Mouse (Mus musculus): ENCODE measurements around the gene Arhgap22.

Arhgap22 gene

DNA sequence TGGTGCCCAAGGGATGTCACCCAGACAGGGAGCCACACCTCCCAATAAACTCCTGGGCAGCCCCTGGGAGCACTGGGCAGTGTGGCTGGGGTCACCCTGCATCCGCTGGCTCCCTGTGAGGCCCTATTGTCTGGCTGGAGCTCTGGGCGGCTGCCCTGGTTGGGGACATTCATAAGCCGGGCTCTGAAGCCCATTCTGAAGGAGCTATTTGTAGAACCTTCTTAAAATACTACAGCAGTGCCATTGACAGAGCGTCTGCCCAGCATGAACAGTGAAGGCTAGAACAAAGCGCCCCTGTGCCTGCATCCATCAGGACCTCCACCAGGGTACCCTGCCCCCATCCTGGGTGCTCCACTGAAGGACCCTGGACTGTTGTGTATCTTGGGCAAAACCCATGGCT, 114.5 kb downstream of the Arhgap22 start:
- no peak for DNase-seq (ENCODE audit: low read depth in 1 of 2, low spot score in 2 of 2)

DNA sequence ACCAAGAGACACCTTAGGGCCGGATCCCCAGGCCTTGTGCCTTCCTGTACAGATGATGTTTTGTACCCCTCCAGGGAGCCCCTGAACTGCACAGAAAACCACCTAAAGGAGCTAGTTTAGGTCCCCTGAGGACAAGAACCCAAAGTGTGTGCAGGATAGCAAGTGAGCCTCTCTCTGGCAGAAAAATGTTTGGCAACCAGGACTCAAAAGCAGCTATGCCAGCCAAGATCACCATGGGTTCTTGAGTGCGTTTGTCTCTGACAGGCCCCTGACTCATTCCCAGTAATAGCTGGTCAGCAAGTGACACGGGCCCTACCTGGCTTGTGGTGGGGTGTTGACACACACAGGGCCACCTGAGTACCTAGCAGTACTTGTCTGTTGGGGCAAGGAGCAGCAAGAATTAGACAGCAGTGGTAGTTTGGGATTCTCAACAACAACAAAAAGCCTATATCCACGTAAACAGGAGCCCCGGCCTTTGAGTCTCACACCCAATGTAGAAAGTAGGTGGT, 115.5 kb downstream of the Arhgap22 start:
- no peak for DNase-seq (ENCODE audit: low read depth in 1 of 2, low spot score in 2 of 2)

DNA sequence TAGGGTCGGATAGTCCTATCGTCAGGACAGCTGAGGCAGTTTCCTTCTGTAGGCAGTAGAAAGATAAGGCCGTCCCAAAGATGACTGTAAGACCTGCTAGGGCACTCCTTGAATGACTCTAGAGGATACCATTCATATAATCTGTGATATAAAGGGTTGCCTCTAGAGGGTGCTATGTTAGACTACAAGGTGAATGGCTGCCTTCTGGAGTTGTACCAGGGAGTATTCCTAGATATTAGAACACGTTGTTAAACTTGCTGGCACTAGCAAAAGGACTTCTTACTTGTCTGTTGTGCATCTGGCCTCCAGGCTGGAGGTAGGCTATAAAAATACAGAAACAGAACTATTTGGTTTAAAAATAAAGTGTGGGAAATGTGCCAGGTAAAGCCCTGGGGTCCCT, 117.2 kb downstream of the Arhgap22 start:
- DNase-seq (ENCODE audit: low read depth in 1 of 2, low spot score in 2 of 2), result no peak

DNA sequence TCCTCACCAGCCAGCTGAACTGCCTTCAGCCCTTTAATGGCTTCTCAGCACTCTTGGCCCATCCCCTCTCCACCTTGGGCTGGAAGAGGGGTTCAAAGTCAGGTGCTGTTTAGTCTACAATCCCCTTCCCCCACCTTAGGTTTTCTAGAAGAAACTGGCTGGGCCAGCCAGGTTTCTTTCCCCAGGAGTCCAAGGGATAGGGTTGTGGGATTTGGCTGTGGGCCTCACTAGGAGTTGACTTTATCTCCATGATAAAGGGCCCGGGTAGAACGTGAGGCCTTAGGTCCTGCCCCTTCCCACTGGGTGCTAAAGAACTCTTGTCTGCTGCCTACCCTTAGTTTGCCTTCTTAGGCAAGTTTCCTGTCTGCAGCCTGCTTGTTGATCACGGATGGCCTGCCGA, 117.8 kb downstream of the Arhgap22 start:
- DNase-seq (ENCODE audit: low read depth in 1 of 2, low spot score in 2 of 2), result no peak

DNA sequence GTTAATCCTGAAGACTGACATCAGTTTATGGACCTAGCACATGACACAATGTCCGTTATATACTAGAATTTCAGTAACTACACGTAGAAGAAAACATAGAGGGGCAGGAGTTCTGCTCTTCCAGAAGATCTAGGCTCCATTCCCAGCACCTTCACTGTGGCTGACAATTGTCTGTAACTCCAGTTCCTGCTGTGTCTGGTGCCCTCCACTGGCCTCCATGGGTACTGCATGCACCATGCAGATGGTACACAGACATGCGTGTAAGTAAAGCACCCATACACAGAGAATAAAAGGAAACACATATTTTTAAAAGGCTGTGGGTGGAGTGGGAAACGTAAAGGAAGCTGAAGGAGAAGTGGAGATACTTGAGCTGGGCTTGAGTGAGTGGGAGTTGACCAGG, 120.0 kb downstream of the Arhgap22 start:
- DNase-seq (ENCODE audit: low read depth in 1 of 2, low spot score in 2 of 2), result no peak

DNA sequence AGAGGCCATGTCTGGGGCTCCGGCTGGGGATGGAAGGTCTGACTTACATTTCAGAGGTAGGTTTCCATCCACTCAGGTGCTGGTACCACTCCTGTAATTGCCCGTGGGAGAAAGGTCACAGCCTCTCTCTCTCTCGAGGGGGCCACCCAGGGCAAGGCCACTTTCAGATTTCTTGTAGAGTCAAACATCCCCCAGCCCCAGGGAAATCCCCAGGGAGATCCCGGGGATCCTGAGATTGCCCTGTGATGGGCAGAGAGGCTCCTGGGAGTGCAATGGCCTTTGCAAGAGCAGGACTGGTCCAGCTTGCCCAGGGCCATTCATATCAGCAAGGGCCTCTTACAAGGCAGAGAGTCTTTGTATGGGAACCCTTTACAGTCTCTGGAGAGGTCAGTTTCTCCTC, 120.6 kb downstream of the Arhgap22 start:
- no peak for DNase-seq (ENCODE audit: low read depth in 1 of 2, low spot score in 2 of 2)

DNA sequence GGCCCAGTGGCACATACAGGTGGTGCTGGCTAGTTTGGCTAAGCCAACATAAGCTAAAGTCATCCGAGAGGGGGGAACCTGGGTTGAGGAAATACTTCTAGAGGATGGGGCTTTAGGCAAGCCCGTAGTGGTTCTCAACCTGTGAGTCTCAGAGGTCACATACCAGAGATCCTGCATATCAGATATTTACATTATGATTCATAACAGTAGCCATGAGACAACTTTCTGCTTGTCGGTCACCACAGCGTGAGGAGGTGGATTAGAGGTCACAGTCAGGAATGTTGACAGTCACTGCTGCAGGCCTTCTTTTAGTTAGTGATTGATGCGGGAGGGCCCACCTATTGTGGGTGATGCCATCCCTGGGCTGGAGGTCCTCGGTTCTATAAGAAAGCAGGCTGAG, 121.9 kb downstream of the Arhgap22 start:
- DNase-seq (ENCODE audit: low read depth in 1 of 2, low spot score in 2 of 2), result no peak

DNA sequence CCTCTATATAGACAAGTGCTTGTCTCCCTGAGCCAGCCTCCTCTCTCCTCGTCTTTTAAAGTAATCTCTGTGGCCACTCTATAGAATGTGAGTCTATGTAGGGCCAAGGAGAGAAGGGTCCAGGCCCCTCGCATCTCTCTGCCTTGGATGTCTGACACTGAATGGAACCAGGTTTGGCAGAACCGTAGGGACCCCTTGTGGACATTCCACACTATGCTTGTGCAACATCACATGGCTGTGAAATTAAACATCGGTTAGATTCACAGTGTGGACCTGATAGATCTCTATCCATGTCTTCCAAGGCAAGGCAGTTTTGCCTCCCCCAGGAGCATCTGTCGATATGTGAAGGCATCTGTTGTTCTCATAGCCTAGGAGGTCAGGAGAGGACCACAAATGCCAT, 124.9 kb downstream of the Arhgap22 start:
- DNase-seq (ENCODE audit: low read depth in 1 of 2, low spot score in 2 of 2), result no peak

DNA sequence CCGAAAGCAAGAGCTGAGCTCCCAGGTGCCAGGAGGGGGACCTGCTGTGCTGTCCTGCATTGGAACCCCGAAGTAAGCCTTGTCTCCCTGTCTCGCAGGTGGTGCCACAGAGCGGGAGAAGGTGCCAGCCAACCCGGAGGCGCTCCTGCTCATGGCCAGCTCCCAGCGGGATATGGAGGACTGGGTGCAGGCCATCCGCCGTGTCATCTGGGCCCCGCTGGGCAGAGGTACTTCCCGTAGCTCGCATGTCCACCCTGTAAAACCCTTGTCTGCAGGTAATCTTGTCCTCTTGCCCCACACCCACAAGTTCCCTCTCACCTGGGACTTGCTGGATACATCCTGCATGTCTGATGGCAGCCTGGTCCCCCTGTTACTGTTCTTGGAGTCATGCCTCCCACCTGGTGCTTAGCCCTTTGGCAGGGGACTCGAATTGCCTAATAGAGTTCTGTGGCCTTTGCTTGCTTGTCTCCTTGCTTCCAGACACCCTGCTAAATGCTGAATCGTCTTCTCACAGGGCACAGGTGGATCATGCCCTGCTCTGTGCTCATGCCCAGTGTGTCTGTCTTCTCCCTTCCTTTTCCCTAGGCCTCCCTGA, 129.4 kb downstream of the Arhgap22 start:
- no peak for DNase-seq (ENCODE audit: low read depth in 1 of 2, low spot score in 2 of 2)

DNA sequence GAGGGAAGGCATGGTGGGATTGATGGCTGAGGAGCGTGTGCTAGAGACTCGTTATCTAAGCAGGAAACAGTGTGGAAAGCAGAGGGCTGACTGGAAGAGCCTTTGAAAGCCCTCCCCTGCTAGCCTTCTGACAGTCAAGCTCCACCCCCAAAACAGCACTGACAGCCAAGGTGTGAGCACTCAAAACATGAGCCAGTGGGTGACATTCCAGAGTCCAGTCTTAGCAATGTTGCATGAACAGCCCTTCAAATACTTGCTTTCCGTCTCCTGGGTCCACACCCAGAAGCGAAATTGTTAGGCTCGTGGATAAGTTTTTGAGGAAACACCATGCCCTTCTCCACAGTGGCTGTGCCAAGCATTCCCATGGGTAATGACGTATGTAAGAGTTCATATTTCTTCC, 132.7 kb downstream of the Arhgap22 start:
- DNase-seq (ENCODE audit: low read depth in 1 of 2, low spot score in 2 of 2), result no peak

DNA sequence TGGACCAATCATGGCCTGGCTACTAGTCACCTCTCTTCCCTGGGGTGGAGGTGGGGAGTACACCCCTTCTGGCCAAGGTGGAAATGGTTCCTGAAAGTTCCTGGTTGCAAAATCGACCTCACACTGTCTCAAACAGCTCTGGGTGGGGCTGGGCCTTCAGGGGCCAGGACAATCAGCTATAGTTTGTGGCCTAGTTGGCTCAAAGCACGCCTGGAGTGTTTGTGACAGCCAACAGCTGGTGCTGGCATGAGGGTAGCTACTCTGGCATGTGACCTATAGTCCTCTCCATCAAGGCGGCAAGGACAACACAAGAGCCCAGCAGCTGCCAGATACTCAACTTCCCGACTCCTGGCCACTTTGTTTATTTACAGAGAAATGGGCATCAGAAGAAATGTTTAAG, 133.9 kb downstream of the Arhgap22 start:
- no peak for DNase-seq (ENCODE audit: low read depth in 1 of 2, low spot score in 2 of 2)

DNA sequence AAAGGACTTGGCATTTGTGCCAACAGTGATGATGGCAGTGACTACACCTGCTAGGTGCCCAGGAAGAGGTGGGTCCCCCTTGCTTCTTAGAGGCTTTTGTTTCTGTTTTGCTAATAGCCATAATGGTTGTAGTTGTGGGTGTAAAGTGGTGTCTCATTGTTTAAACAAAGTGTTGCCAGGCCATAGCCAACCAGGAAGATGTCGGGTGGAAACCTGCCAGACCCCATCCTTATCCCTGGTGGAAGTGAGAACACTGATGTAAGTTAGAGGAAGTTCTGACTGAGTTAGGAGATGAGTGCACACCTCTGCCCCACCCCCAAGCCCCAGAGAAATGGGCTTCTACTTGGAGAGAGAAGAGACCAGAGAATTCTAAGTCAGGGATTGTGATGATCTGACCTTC, 134.3 kb downstream of the Arhgap22 start:
- DNase-seq (ENCODE audit: low read depth in 1 of 2, low spot score in 2 of 2), result no peak

DNA sequence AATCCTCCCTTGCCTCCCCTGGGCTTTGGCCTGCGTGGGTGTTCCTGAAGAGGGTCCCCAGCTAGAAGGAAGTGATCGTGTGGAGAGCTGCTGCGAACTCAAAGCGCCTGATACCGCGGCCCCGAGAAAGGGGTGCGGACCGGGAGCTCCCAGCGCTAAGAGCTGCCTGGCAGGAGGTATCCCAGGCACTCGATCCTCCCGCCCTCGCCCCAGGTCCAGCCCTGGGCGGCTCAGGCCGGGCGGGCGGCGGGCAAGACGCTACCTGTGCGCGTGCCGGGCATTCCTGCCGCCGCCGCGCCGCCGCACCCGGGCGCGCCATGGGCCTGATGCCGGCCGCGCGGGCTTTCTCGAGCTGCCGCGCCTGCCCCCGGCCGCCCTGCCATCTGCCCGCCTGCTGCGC, 137.2 kb downstream of the Arhgap22 start:
- no peak for DNase-seq (ENCODE audit: low read depth in 1 of 2, low spot score in 2 of 2)

DNA sequence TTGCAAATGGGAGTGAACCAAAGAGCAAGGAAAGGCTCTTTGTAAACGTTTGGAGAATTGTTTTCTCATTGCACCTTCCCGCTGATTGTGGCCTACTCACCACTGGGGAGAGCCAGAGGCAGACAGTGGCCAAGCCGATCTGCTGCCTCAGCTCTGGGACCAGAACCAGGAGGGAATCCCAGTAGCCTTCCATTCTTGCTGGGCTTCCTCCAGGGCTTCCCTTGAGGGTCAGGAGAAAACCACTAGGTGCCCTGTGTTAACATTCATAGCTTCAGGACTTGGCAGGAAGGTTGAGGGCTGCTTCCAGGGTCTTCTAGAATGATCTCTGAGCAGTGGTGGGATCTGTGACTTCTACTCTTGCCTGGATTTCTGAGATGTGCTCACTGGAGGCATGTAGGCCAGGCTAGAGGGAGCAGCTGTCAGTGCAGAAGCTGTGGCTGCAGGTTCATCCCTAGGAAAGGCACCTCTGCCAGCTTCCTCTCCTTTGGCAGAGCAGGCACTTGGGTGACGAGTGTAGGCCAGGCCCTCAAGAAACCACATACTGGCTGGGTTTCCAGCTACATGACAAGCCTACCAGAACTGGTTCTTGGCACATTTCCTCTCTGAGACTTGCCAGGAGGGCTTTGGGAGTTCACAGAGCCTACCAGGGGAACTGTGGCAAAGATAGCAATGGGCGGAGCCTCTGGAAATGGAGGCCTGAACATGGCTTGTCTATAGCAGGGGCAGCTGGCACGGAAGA, 138.3 kb downstream of the Arhgap22 start:
- DNase-seq (ENCODE audit: low read depth in 1 of 2, low spot score in 2 of 2), result no peak

DNA sequence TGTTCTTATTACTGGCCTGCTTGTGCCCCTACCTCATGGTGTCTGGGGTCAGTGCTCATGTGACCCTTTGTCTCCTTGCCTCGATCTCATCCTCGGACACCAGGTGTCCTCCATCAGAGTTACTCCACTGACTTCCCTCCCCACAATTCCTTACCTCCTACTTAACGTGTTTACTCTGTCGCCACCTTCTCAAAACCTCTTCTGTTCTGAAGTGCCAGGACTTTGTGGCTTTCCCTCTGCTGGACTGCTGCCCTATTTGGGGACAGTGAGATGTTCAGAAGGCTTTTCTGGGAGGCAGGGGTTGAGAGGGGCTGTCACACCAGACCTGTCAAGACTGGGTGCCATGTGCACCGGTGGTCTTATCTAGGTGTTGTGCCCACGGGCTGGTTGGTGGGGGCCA, 139.1 kb downstream of the Arhgap22 start:
- no peak for DNase-seq (ENCODE audit: low read depth in 1 of 2, low spot score in 2 of 2)

DNA sequence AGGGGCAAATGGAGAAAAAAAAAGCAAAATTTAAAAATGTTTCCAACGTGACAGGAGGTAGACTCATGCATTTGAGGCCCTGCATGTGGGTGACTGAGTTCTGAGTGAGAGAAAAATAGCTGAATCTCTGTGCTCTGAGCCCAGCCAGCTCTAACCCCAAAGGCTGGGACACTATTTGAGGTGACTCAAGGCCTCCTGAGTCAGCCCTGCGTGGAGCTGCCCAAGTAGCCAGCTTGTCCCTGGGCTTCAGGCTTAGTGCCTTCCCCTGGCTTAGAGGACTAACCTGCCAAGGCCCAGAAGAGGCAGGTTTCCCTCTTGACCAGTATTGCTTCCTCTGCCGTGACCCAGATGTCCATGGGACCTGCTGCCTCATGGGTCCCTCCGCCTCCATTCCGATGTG, 141.4 kb downstream of the Arhgap22 start:
- DNase-seq (ENCODE audit: low read depth in 1 of 2, low spot score in 2 of 2), result no peak

DNA sequence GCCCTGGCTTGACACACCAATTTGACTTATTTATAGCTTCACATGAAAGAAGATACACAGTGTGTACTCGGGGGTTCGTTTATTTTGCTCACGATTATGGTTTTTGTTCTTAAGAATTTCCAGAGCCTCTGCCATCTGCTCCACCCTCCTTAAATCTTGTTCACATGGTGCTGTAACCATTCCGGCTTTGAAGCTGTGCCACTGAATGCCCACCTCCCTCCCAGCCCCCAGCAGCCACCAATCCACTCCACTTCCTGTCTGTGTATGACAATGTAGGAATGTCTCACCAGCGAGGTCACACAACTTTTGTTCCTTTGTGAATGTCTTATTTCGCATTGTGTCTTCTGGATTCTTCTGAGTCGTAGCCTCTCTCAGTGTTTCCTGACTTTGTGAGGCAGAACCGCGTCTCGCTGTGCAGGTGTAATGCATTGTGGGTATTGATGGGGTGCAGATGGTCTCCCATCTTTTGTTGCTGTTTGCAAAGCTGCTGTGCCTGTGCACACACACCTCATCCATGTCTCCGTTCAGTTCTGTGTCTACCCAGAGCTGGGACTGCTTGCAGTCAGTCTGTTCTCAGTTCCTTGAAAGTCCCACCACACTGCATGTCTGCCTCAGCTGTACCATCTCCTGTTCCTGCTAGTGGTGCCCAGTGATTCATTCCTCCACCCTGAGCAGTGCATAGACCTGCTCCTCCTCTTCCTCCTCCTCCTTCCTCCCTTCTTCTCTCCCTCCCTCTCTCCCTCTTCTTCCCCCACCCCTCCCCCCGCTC, 144.0 kb downstream of the Arhgap22 start:
- DNase-seq (ENCODE audit: low read depth in 1 of 2, low spot score in 2 of 2), result no peak

DNA sequence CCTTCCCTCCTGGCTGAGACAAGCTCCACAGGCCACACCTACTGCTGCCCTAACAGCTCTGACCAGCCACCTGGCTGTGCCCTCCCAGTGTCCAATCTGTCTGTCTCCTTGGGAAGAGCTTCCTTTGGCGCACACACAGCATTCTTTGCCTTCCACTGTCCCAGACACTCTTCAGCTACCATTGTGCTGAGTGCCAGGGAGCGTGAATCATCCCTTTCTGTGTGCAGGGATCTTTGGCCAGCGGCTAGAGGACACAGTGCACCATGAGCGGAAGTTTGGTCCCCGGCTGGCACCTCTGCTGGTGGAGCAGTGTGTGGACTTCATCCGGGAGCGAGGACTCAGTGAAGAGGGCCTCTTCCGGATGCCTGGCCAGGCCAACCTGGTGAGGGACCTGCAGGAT, 145.1 kb downstream of the Arhgap22 start:
- DNase-seq (ENCODE audit: low read depth in 1 of 2, low spot score in 2 of 2), result no peak

DNA sequence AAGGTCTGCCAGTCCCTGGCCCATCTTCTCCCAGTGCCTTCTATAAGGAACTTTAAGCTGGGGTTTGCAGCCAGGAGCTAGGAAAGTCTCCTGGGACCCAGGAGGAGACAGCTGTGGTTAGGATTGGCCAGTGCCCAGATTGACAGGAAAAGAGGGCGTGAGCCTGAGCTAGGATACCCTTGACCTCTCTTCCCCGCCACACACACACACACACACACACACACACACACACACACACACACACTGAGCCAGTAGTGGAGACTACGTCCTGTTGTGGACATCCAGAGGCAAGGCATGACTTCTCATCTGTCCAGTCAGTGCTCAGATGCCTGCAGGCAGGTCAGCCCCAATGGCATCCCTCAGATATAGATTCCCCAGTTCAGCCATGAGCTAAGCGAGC, 147.7 kb downstream of the Arhgap22 start:
- DNase-seq (ENCODE audit: low read depth in 1 of 2, low spot score in 2 of 2), result no peak

DNA sequence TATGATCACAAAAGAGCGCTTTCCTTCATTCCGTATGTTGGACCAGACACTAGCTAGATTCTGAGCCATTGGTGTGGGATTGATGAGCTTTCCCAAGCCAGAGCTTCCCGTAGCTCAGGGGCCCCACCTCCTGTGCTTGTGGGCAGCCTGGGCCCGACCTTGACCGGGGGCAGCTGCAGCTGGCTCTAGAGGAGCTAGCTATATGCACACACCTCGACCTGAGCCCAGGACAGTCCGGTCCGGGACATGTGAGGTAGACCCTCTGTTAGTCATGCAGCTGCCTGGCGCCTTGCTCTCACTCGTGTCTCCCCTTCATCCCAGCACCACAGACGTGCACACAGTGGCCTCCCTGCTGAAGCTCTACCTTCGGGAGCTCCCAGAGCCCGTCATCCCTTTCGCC, 148.3 kb downstream of the Arhgap22 start:
- DNase-seq (ENCODE audit: low read depth in 1 of 2, low spot score in 2 of 2), result no peak

DNA sequence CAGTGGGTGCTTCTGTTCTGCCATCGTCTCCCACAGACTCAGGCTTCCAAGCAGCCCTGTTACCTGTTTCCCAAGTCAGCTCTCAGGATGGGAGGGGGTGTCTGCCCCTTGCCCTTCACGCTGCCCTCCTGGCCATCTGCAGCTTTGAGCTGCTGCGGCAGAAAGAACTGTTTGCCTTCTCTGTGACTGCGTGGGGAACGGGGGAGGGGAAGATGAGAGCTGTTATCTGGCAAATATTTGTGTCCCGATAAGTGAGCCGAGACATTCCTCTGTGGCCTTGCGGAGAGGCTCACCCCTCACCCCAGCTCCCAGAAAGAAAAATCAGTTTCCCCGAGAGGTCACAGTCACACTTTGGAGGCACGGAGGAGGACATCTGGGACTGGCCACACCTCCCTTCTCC, 149.0 kb downstream of the Arhgap22 start:
- DNase-seq (ENCODE audit: low read depth in 1 of 2, low spot score in 2 of 2), result no peak

DNA sequence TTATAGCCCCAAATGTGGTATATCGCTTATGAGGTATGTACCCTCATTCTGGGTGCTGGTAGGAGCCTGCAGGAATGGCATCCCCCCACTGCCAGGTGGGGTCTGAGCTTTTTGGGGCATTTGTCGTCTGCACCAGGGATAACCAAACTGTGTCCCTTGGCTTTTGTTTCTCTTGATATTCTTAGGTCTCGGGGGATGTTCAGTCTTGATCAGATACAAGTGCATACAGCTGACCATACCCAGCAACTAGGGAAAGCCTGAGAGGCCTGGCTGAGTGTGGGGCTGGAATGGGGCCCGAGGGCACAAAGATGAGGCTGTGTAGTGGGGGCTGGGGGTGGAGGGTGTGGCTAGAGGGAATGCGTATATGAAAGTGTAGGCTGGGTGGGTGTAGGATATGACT, 149.8 kb downstream of the Arhgap22 start:
- DNase-seq (ENCODE audit: low read depth in 1 of 2, low spot score in 2 of 2), result no peak

Data from monocyte, adult 2 months (primary cell).